Mouse (Mus musculus) kidney, postnatal 36 days (tissue): Measurements from ENCODE around the gene Adam15.

Experiments used
- DNase-seq, 2 experiments: peaks; one replicate each; pipeline ENCODE4 v3.0.0; 2021 to 2022; ENCODE audit warnings: mixed read lengths in 2 of 2

Gene Adam15

DNA sequence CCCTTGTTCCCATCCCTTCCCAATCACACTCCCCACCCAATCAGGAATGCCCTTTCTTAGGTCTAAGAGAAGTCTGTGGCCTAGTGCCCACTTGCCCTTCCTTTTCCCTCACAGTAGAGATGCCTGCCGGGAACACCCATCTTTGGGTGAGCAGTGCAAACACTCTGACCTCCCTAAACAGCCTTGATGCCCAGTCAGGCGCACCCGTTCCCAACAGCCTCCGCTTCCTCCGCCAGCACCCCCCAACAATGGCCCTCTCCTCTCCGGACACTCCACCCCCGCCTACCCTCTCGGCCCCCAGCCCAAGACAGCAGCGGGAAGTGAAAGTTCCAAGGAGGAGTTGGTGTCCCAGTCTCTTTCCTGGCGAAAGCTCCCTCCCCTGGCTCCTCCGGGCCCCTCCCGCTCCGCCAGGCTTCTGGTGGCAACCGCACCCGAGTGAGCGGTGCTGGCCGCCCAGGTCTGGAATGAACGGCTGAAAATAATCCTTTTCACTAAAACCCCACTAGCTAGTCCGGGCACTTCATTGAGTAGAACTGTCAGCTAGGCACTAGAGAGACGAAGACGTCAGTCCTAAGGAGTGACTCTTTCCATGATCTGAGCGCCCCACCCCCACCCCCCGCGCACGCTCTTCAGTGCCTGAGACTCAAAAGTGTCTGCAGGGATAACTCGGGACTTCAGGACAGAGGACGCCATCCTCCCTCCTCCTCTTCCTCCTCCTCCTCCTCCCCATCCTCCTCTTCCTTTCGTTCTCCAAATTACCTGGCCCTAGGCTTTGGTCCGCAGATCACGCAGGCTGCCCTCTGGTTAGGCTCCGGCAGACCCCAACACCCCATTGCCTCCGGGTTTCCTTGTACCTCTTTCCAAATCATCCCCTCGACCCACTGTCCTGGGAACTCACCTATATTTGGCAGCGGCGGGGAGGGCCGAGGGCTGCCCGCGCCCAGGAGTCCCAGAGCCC, 606 bp downstream of the Adam15 start:
- DNase-seq: peak; percentile 75 to 82

DNA sequence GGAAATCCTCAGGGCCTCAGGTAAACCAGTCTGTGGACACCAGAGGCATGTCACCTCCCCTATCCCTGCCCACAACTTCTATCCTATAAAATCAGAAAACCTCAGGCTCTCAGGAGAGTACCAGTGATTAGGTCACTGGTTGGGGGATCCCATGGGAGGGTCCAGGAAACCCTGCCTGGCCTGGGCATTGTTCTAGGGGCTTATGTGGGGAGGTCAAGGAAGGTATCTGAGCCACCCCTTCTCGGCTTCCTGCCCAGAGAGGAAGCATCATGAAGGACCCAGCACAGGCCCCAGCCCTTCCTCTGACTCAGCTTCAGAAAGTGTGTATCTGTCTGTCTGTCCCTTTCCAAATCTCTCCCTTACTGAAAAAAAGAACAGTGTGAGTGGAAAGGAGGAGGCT, 1.9 kb downstream of the Adam15 start:
- DNase-seq: peak; percentile 56 to 74

DNA sequence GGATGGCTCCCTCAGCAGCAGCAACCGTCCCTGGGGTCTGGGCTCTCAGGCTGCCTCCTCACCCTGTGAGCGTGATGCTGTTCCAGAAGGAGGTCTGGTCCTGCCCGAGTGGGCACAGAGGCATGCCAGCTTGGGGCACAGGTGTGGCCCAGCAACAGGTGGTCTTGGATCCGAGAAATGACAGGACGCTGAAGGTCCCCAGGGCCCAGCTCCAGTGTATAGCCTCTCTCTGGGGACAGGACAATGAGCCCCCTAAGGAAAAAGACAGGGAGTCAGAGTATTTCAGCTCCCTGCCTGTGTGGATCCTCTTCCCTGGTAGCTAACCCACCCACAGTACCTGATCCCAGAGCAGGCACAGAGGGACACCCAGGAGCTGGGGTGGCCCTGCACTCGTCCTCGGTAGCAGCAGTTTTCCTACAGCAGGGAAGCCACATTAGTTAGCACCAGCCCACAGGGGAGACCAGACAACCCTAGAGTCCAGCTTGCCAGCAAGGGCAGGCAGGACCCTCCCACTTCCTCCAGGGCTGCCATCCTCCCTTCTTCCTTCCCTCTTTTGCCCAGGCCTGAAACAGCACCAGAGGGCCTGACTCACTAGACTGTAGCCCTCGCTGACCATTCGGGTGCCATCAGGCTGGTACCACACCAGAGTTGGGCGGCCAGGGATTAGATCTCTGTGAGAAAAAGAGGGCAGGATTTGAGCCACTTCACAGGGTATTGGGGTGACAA, 2.8 kb downstream of the Adam15 start:
- DNase-seq: no peak

DNA sequence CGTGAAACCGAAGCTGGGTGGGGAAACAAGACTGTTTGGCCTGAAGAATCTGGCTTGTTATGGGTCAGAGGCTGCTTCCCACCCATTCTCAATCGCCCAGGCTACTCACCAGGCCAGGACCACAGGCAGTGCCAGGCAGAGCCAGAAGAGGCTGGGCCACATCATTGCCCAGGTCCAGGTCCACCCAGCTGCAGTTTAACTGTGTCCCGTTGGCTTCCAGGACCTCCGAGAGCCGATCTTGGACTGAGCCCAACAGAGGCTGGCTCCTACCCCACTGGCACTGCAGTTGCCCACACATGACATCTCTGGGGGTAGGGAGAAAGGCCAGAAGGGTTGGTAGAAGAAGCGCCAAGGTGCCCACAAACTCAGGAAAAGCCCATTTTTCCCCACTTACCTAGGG, 6.5 kb downstream of the Adam15 start:
- peak; percentile 56 to 63 for DNase-seq

DNA sequence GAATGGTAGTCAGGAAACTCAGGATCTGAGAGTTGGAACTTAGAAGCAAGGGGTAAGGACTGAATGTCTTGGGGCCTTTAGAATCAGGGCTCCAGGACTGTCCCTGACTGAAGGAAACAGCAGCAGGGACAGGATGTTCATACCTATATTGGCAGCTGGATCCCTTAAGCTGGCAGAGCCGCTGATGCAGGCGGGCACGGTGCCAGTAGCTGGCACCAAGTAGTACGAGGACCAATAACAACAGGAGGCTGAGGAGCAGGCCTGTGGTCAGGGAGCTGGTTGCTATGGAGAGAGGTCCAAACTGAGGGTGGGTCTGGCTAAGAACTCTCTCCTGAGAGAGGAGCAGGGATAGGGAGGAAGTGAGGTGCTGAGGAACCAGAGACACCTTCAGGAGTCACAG, 8.0 kb downstream of the Adam15 start:
- DNase-seq: peak in 1 of 2 experiments; percentile 52

DNA sequence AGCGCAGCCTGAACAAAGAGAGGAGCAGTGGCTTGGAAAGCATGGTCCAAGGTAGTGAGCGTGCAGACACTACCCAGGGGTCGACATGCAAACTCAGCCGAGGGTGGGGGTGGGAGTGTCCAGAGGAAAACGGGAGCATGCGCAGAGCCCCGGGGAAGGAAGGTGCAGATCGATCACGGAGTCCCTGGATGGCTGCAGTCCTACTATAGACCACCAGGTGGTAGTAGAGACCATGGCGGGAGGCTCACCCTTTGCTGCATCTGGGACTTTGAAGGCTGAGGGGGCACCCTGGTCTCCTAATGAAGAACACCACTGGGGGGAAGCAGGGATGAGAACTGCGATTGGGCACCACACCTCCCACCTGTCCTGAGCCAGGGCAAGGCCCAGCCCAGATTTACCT, 9.3 kb downstream of the Adam15 start:
- DNase-seq: peak; percentile 62 to 88

DNA sequence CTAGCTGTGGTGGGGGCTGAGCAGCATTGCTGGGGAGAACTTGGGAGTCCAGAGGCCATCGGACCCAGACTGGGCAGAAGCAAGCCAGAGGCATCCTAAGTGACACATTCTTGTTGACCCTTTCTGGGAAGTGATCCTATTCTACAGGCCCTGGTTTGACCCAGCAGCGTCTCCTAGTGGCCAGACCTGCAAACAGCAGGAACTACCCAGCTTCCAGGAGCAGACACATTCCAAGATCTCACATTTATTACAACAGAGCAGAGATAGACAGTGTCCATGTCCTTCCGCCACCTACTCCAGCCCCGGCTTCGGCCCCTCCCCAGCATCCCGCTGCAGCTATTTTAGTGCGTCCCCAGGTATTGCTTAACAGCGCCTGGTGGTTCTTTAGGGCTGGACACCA, 10.4 kb downstream of the Adam15 start:
- peak; percentile 73 to 86 for DNase-seq

DNA sequence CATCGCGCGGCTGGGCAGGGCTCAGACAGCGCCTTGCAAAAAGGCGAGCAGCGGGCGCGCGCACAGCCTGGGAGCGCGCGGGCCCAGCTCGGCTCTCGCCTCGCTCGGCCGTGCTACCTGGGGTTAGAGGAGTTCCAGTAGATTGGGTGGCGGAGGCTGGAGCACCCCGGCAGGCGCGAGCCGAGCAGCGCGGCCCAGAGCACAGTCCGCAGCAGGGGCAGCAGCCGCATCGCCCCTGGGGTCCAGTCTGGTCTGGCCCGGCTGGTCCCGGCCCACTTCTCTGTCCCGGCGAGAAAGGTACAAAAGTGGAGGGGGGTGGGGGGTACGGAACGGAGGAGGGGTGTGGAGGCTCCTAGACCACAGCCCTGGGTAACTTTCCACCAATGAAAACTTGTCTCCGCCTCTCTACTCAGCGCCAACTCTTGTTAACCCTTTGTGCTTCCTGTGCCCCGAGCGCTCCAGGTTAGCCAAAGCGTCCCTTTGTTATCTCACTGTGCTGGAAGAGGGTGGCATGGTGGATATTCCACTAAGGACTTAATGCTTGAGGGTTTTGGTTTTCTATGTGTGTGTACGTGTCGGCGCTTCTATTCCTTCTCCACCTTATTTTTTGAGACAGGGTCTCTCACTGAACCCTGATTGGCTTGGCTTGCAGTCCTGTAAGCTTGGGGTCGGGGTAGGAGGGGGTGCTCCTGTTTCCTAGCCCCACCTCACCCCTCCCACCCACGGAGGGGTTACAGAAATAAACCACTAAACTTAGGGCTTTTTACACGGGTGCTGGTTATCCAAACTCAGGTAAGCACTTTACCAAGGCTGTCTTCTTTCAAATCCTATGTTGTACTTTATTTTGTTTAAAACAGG, 11.8 kb downstream of the Adam15 start, which contains the start of gene Efna4:
Gene Efna4 (minus strand): TSS at position 308 of the 858 bp plus-strand sequence.
- peak; percentile 58 to 72 for DNase-seq

DNA sequence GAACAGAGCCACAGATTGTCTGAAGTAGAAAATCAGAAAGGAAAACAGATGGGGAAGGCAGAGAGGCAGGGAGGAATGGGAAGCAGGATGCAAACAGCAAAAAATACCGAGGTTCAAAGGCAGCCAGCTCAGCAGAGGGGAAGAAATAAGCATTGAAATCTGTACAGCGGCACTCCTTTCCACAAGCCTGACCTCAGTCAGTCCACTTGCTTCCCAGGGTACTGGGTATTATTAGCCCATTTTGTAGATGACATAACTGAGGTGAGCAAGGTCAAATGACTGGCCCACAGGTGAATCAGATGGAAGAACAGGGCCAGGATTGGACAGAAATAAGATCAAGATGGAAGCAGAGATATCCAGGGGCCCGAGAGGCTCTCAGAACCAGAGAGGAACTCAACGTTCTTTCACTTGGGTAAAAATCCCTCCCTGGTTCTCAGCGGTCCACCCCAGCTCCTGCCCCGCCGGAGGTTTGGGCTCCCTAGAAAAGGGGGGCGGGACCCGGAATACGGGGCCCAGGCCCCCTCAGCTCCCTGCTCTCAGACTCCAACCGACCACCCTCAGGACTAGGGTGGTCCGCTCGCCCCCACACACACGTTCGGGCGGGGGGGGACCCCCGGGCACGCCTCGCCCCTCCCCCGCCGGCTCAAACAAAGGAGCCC, 12.6 kb downstream of the Adam15 start:
- DNase-seq: no peak

DNA sequence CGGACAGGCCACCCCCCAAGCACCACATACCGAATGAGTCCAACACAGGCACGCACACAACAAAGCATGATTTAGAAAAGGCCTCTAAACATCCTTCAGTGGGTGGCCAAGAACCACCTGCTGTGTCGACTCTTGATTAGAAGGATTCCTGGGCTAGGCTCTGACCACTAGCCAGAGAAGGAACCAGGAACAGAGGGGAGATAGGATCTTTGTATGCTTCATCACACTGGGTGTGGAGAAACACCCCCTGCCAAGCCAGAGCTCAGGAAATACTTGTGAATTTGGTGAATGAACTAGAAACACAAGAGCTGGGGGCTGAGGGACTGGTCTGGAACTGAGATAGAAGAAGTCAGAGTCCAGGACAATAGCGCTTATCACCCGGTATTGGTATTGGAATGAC, 13.3 kb downstream of the Adam15 start:
- DNase-seq: no peak

DNA sequence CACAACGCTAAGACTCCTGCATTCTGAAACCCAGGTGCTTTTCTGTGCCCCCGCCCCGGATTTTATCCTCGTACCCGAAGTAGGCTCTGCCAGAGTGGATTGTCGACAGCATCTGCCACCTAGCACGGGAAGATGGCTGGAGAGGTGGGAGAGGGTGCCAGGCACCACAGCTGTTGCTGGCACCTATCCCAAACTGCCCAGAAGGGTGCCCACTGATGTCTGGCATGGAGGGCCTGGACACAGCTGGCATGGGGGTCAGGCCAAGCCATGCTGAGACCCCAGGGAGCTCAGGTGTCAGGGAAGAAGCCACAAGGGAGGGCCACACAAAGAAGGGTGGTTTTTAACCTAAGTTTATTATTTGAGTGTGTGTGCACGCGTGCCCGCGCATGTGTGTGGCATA, 16.7 kb downstream of the Adam15 start:
- no peak for DNase-seq

DNA sequence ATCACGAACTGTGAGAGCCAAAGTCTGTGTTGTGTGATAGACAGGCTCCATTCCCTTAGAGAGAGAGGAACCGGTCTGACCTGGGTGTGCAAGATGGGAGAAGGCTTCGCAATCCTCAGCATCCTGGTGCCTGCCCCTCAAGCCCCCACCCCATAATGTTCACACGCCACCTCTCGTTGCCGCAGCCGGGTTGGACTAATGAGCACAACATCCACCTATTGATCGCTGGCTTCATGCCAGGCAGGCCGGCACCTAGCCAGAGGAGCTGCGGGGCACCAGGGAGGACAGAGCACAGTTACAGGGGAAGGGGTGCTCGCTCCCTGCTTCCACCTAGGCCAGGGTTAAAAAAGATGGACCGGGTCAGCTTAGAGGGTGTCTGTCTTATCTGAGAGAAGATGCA, 17.3 kb downstream of the Adam15 start:
- DNase-seq: no peak

DNA sequence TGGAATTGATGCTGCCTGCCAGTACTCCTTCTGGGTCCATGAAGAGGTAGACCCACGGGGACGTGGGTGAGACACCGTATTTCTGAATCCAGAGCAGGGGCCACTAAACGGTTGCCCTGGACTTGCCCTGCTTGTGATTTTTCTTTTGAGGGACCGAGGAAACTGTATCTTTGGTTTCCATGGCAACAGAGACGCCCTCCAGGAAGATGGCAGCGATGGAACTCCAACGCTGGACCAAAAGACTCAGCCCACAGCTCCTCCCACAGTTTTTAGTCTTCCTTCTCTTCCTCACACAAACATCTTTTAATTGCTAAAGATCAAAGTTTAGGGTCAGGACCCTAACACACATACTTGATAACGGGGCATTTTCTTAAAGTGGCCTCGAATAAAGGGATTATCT, 17.8 kb downstream of the Adam15 start:
- DNase-seq: no peak

DNA sequence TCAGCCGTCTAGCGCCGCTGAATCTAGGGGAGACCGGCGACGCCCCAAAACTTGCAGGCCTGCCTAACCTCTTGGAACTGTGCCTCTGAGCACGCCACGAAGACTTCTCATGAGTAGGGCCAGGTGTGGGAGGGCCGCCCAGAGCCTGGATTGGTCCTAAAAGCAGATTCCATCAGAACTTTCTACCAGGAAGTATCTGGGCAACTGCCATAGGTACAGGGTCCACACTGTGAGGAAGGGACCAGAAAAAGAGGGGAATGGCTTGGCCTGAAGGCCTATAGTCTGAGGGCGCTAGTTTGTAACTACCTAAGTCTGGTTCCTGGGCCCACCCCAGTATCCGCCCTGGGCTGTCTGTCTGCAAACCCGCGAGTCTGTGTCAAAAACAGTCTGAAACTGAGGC, 18.2 kb downstream of the Adam15 start:
- DNase-seq: no peak

DNA sequence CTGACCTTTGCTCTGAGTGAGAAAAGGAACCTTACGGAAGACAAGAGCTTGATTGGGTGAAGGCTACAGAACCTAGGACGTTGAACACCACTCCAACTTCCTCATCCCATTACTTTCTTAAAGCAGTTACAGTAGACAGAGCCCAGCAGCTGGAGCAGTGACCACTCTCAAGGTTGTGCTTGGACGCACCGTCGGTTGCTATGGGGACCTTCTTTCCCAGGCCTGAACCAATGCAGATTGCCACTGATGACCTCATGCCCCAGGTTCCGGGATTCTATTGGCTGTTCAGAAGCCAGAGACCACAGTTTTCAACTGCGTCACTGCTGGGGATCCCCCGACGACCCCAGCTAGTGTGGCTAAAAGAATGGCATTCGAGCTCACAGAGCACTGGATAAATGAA, 18.8 kb downstream of the Adam15 start:
- no peak for DNase-seq

DNA sequence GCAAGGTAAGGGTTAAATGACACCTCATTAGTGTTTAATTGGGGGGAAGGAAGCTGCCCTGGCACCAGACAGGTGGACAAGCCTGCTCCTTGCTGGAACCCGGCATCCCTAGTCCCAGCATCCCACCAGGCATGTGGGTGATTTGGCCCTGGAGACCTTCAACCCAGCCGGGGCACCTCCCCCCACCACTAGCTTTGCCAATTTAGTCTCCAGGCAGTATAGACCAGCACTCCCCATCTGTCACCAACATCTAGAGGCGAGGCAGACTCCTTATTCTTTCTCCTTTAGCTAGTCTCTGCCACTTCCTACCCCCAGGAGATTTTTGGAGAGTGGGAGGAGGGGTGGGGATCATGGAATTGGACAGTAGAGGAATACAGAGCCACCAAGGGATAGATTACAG, 19.4 kb downstream of the Adam15 start:
- DNase-seq: no peak

DNA sequence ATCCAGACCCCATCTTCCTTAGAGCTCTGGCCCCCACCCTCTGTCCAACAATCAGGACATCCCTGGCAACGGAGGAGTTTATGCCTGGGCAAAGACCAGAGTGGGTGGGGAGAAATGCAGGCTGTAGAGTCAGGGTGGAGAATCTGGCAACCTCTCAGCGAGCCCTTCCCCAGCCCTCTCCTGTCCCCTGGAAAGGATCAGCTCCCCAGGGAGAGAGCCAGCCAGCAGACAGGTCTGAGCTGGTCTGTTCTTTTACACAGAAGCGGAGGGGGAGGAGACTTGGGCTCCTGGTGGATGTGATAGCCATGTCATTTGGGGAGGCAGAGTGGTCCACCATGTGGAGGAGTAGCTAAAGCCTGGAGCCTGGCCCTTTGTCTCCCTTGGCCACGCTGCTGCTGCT, 21.2 kb downstream of the Adam15 start:
- no peak for DNase-seq

DNA sequence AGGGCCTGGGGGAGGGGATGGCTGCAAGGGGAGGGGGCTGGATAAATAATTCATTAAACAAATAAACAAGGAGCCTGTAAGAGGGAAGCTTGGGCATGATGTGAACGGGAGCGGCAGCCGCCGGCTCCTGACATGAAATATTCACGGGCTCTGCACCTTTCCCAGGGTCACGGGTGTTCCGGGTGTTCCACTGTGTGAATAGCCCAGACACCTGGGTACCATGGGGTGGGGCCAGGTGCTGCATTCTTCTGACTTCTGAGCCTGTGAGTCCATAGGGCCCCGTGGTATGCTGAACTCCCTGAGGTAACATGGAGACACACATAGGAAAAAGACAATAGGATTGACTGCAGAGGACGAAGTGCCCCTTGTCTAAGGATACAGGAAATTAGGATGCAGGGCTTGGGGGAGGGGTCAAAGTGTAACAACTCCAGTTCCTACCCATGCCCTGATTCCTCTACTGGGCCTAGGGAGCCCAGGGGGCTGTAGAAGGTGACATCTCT, 22.4 kb downstream of the Adam15 start:
- DNase-seq: no peak

DNA sequence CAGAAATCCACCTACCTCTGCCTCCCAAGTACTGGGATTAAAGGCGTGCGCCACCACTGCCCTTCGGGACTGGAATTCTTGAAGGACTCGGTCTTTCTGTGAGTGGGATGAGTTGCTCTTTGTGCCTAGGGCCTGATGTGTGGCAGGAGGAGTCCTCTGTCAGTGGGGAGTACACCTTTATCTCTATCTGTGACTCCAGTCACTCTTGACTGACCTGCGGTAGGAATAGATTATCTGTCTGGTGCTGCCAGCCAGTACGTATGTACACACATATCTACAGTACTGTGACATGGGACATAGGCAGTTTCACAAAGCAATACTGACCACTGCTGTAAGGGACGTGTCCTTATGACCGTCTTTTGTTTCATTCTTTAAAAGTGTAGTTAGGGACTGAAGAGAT, 23.9 kb downstream of the Adam15 start:
- DNase-seq: no peak

DNA sequence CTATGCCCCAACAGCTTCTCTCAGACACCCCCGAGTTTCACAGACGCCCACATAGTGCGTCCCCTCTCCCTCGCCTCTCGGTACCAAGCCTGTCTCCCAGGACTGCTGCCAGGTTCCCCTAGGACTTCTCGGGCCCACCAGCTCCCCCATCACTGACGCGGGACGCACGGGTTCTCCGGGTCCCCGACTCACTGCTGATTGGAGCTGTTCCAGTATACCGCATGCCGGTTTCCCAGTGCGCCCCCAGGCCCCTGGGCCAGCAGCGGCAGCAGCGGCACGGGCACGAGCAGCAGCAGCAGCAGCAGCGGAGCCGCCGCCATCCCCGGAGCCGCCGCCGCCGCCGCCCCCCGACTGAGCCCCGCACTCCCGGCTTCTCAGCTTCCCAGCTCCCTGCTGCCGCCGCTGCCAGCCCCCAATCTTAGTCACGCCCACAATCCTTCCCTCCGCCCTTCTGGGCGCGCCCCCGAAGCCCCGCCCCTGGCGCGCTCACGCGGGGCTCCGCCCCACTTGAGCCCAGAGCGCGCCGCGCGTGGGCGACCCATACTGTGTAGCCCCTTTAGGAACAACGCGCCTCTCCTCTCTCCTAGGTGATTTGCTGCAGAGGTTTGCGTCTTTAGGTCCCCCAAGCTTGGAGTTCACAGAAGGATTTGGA, 27.2 kb downstream of the Adam15 start, which contains the start of gene Efna3:
Gene Efna3 (minus strand): TSS at position 452 of the 652 bp plus-strand sequence.
- DNase-seq: peak; percentile 66 to 80

DNA sequence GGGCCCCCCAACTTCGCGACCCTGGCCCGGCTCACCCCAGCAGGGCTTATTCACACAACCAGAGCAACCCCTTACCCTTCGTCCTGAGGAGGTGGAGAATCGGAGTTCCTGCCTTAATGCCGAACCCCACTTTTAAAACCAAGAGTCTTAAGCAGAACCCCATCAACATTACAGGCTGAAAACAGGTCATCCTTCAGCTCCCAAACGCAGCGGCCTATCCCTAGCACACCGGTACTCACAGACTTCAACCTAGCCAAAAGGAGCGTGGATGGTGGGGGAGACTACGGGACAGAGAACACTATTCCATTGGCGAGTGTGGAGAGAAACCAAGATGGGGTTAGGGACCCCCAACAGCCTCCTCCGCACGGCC, 27.7 kb downstream of the Adam15 start:
- no peak for DNase-seq
